Mouse (Mus musculus): Measurements from ENCODE around the gene Kras.

Kras gene

DNA sequence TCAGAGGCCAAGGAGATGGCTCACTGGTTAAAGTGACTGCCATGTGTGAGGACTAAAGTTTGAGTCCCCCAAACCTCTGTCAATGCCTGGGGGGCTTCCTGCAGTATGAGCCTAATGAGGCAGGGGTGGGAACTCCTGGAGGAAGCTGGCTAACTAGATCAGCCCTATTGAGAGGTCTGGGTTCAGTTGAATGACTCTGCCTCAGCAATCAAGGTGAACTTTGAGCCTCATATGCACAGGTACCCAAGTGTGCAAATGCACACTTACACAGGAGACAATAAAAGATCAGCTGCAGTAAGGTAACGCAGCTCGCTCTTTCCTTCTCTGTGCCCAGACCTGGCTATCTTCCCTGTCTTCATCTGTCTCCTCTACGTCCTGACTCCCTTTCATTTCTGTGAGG lies 57.0 kb downstream of the Kras start:
- DNase-seq (ENCODE audit: low read depth, low spot score) = no peak

DNA sequence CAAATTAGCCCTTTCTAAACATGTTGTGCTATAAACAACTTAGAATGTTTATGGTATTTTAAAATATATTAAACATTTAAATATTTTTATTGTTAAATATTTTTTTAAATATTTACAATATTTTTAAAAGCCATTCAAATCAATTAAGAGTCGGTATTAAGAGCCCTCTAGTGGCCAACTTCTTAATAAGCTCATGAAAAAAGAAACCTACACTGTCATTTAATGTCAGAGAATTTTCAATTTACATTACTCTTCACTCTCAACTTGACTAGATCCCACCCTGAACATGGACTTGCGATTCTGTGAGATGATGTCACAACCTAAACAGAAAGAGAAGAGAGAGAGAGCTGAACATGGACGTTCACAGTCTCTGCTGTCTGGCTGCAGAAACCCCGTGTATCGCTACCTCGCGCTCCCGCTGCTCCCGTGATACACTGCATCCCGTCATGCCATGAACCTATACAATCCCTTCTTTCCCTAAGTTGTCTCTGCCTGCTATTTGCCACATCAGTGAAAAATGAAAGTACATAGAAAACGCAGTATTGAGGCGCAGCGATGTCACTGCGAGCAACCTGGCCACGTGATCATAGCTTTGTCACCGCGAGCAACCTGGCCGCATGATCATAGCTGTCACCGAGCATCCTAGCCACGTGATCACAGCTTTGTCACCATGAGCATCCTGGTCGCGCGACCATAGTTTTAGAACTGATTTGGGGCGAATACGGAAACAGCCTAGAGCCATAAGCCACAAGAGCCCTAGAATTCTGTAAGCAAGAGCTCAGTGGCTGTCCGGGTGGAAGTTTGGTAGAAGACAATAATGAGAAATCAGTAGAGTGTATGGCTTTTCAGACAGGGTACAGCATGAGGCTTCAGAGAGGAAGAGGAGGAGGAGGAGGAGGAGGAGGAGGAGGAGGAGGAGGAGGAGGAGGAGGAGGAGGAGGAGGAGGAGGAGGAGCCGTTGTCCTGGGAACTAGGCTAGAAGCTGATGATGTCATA lies 62.6 kb downstream of the Kras start:
- no peak for DNase-seq (ENCODE audit: low read depth, low spot score)

- DNase-seq (ENCODE audit: low read depth, low spot score) = no peak
These were observed 63.9 kb downstream of the Kras start for GRCm38 (mm10) chr6:145186096-145186495.

- DNase-seq (ENCODE audit: low read depth, low spot score) = peak; percentile 72
These were observed 68.0 kb downstream of the Kras start for GRCm38 (mm10) chr6:145182044-145182443.

GRCm38 (mm10) chr6:145179665-145180064 lies 70.4 kb downstream of the Kras start:
- DNase-seq (ENCODE audit: low read depth, low spot score) = no peak

GRCm38 (mm10) chr6:145176474-145176873 lies 73.6 kb downstream of the Kras start:
- no peak for DNase-seq (ENCODE audit: low read depth, low spot score)

DNA sequence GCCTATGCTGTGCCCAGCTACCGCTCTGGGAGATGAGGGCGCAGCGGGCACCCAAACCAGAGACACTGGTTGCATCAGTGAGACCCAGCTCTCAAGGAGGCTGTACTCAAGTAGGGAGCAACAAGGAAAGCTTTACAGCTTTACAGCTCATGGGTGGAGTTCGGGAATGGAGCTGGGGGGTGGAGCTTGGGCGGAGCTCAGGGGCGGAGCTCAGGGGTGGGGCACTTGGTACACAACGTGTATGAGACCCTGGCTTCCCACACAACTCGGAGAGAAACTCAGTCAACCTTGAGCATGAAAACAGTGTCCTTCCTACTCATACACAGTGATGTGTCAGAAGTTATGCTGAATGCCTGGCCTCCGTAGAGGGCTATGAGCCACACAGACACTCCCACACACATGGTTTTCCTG lies 74.5 kb downstream of the Kras start:
- DNase-seq (ENCODE audit: low read depth, low spot score) = no peak

DNA sequence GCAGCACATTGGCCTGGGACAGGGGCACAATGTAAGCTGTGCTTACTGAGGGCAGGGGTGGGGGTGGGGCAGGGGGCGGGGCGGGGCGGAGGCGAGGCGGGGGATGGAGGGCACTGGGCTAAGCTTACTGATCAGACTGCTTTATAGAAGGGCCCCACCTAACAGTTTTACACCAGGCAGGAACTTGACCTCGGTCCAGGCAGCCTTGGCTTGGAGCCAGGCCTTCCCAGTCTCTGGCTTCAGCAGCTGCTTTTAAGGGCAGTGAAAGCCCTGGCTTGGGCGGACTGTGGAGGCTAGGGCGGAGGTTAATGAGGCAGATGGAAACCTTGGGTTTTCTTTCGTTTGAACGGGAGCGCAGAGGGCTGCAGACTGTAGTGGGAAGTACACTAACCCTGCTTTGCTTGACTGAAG lies 76.3 kb downstream of the Kras start:
- peak; percentile 70 for DNase-seq (ENCODE audit: low read depth, low spot score)

DNA sequence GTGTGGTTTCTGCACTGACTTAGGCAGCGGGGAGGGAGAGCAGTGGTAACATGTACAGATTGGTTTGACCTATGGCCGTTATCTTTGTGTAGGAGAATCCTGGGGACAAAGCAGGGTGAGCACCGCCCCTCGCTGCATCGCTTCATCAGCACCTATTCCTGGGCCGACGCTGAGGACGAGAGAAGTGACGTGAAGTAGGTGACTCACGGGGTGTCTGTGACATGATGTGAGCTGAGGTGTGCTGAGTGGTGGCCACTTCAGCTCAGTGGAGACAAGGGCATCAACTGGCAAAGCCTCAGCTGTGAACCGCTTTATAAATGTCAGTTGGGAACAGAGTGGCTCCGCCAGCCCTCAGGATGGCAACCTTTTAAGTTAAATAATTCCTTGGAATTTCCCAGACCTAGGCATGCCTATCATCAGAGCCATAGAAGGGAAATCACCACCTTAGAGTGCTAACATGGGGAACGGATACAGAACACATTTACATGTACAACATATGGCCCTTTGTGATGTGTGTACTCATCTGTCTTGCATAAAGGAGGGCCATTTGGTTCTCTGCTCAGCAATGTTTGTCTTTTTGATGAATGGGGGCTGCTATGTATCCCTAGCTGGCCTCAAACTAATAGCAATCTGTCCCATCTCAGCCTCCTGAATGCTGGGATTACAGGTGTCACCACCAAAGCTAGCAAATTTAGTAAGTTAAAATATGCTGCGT lies 78.0 kb downstream of the Kras start:
- no peak for DNase-seq (ENCODE audit: low read depth, low spot score)

Data from skeletal muscle tissue, adult 2 months (tissue).